ENCODE assay signal across 16 mouse cellular contexts in genomic region chr5:88793676-88794075, GRCm38 (mm10). TPM values are rescaled to one million over a fixed set of nuclear protein-coding genes. Genes with fewer than 3 reads are reported as not detected.
DNase-seq lines count a peak whose midpoint lies in the region; ATAC-seq and TF ChIP-seq lines count a peak whose summit lies in the region.
"Had no signal": no experiment of that assay in that cellular context is flagged by ENCODE, and none has a peak within 500 bp of the region (broad histone marks: within the 10 kb centered on the region; RNA-seq: fewer than 3 reads in every experiment).

No protein-coding gene starts in this region.

- no peaks in the 10 kb centered on the region for H3K36me3 ChIP-seq in hindbrain, postnatal 0 days (ENCODE audit: insufficient read depth, low read length)
- H3K36me3 ChIP-seq: embryonic facial prominence, embryonic 12.5 days; forebrain, embryonic 15.5 days; heart, embryonic 12.5 days; hindbrain, embryonic 10.5 days had no signal

- 93% methylated on average over 3 of the region's 3 CpGs for WGBS in hindbrain, postnatal 0 days

- no peak for TF ChIP-seq CTCF in hindbrain, postnatal 0 days (IDR thresholded peaks at IDR 0.05; ENCODE audit: low read depth)

- intact Hi-C loops in left cerebral cortex, postnatal 14 days (cut with DNase I), result loop anchor here (5.0 to 10.0 kb wide), 3 partner anchors 94 to 589 kb away; partner anchors contain the start of gene Slc4a4

- no peaks in the 10 kb centered on the region for H3K9me3 ChIP-seq in hindbrain, postnatal 0 days (ENCODE audit: low read length)
- H3K9me3 ChIP-seq: embryonic facial prominence, embryonic 12.5 days; forebrain, embryonic 15.5 days; heart, embryonic 12.5 days; hindbrain, embryonic 10.5 days had no signal

- peak; percentile 82 for DNase-seq in cerebellum, adult 11-12 months
- DNase-seq in cerebellum, adult 8-10 months, result peak; percentile 73
- DNase-seq in cerebellum, postnatal 14 days, result peak; percentile 84 to 87
- DNase-seq in left cerebral cortex, postnatal 14 days (ENCODE audit: low spot score in 2 of 2), result no peak
- no peak for DNase-seq in hindbrain, postnatal 0 days (ENCODE audit: low spot score)
- DNase-seq in thymus, postnatal 4 days, result no peak
- DNase-seq: adrenal gland, adult 8-10 months; adrenal gland, postnatal 36 days; gastrocnemius, postnatal 10 days; kidney, adult 2 months had no signal

- no peak for ATAC-seq in hindbrain, postnatal 0 days
- ATAC-seq: forebrain, embryonic 15.5 days; intestine, embryonic 16.5 days had no signal

- H3K9ac ChIP-seq in hindbrain, postnatal 0 days (replicated peaks; ENCODE audit: low read length), result no peak overlapping the region
- H3K9ac ChIP-seq: embryonic facial prominence, embryonic 12.5 days; forebrain, embryonic 15.5 days; heart, embryonic 12.5 days; hindbrain, embryonic 14.5 days had no signal

- H3K27ac ChIP-seq in hindbrain, postnatal 0 days, result no peak overlapping the region
- H3K27ac ChIP-seq: embryonic facial prominence, embryonic 12.5 days; forebrain, embryonic 15.5 days; hindbrain, embryonic 10.5 days; hindbrain, embryonic 14.5 days had no signal

- H3K4me3 ChIP-seq in hindbrain, postnatal 0 days (ENCODE audit: low read length), result no peak overlapping the region
- H3K4me3 ChIP-seq: embryonic facial prominence, embryonic 12.5 days; forebrain, embryonic 15.5 days; heart, embryonic 12.5 days; hindbrain, embryonic 10.5 days had no signal

- H3K4me1 ChIP-seq in hindbrain, postnatal 0 days (ENCODE audit: insufficient read depth, low read length), result no peaks in the 10 kb centered on the region
- H3K4me1 ChIP-seq: heart, embryonic 12.5 days; hindbrain, embryonic 10.5 days had no signal

- no peak overlapping the region for H3K4me2 ChIP-seq in hindbrain, postnatal 0 days (ENCODE audit: low read depth, low read length)
- H3K4me2 ChIP-seq: embryonic facial prominence, embryonic 12.5 days; forebrain, embryonic 15.5 days; heart, embryonic 12.5 days; hindbrain, embryonic 14.5 days had no signal

- H3K27me3 ChIP-seq in hindbrain, postnatal 0 days (ENCODE audit: insufficient read depth, low read length), result no peaks in the 10 kb centered on the region
- H3K27me3 ChIP-seq: embryonic facial prominence, embryonic 12.5 days; forebrain, embryonic 15.5 days; heart, embryonic 12.5 days had no signal

RNA-seq across cellular contexts. Expression of gene Dck, which starts 28.9 kb away (rescaled TPM):
- 10 to 100 TPM; 18.2 to 19.2 TPM for total RNA-seq in left cerebral cortex, postnatal 14 days (2021)
- total RNA-seq in hindbrain, postnatal 0 days (2014; rRNA removed), result 20.3 and 22.3 TPM in 2 replicates
- 29.7 and 31.5 TPM in 2 replicates for polyA plus RNA-seq in hindbrain, postnatal 0 days (2015; fragmentation: Nextera tagmentation; extraction: Ambion mirVana)

Comparison
In these comparisons a context has a peak if more than half of its experiments do, and no peak if none do; other contexts are left out.
1. DNase-seq: peak in cerebellum, adult 11-12 months (single experiment), cerebellum, adult 8-10 months (single experiment) and cerebellum, postnatal 14 days (2 of 2); none in left cerebral cortex, postnatal 14 days (0 of 2), hindbrain, postnatal 0 days (single experiment) and thymus, postnatal 4 days (single experiment).